ENCODE assay signal across 22 mouse cellular contexts in the genomic region with DNA sequence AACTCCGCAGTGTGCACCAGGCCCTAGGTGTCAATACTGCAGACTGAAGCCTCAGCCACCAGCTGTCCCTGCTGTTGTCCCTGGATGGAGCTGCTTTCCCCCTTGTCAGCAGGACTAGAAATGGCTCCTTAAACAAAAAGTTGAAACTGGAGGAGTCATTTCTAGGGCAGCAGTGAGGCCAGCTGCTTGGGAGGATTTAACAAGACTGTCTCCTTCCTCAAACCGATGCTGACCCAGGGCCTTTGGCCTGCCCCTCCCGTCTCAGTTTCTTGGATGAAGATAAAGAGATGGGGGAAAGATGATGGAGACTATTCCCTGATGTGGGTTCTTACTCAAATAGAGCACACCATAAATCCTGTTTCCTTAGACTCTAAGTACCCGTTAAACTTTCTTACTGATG.
"Had no signal": no experiment of that assay in that cellular context is flagged by ENCODE, and none has a peak within 500 bp of the region (broad histone marks: within the 10 kb centered on the region; RNA-seq: fewer than 3 reads in every experiment).

No protein-coding gene starts in this region.

- DNase-seq: forebrain, postnatal 0 days; gastrocnemius, postnatal 14 days; gastrocnemius, postnatal 36 days; heart, adult 11 months; heart, adult 2 months; heart, postnatal 14 days; heart, postnatal 36 days; layer of hippocampus, adult 9-11 months; layer of hippocampus, postnatal 36 days; left cerebral cortex, postnatal 4 days; liver; lung, adult 18-20 months had no signal

- H3K27me3 ChIP-seq: heart, embryonic 13.5 days; heart, embryonic 15.5 days; hindbrain, embryonic 13.5 days; hindbrain, embryonic 15.5 days had no signal

- H3K4me3 ChIP-seq: heart, adult 2 months; heart, embryonic 13.5 days; heart, embryonic 15.5 days; hindbrain, embryonic 13.5 days; hindbrain, embryonic 15.5 days; limb, embryonic 12.5 days had no signal

- H3K9ac ChIP-seq: forebrain, postnatal 0 days; heart, embryonic 13.5 days; heart, embryonic 15.5 days; hindbrain, embryonic 13.5 days; hindbrain, embryonic 15.5 days; limb, embryonic 12.5 days; liver, embryonic 14.5 days had no signal

- H3K36me3 ChIP-seq: heart, embryonic 13.5 days; heart, embryonic 15.5 days; hindbrain, embryonic 13.5 days; hindbrain, embryonic 15.5 days; limb, embryonic 12.5 days had no signal

- ATAC-seq: forebrain, postnatal 0 days; hindbrain, postnatal 0 days; intestine, embryonic 16.5 days had no signal

- H3K4me2 ChIP-seq: heart, embryonic 11.5 days; heart, embryonic 13.5 days; heart, embryonic 15.5 days; hindbrain, embryonic 13.5 days; hindbrain, embryonic 15.5 days; limb, embryonic 12.5 days; liver, embryonic 11.5 days had no signal

- H3K9me3 ChIP-seq: heart, embryonic 13.5 days; heart, embryonic 15.5 days; hindbrain, embryonic 13.5 days; hindbrain, embryonic 15.5 days; limb, embryonic 12.5 days had no signal

- H3K27ac ChIP-seq: heart, adult 2 months; heart, embryonic 13.5 days; heart, embryonic 15.5 days; hindbrain, embryonic 13.5 days; hindbrain, embryonic 15.5 days; hindbrain, postnatal 0 days; liver, embryonic 14.5 days had no signal
